Mouse (Mus musculus) heart, adult 2 months (tissue): Measurements from ENCODE around the gene Arhgef25.

Experiments used
- CTCF ChIP-seq: fragments of 200-600 bp; IDR thresholded peaks from 2 replicates; pipeline ENCODE4 v1.8.1; 2022; ENCODE audit warnings: antibody characterized with exemption, mild to moderate bottlenecking, moderate library complexity
- EP300 ChIP-seq: fragments of 200-500 bp; IDR thresholded peaks from 2 replicates; pipeline ENCODE4 v1.6.1; 2011; ENCODE audit warnings: low read depth, low read length, control low read depth; ENCODE audit not compliant: insufficient read depth
- POLR2A ChIP-seq: fragments of 200-500 bp; IDR thresholded peaks from 2 replicates; pipeline ENCODE4 v1.6.1; 2011; ENCODE audit warnings: mild to moderate bottlenecking, low read depth, low read length, control low read depth; ENCODE audit not compliant: insufficient read depth

- no peak for TF ChIP-seq EP300
- TF ChIP-seq CTCF: no peak
- no peak for TF ChIP-seq POLR2A
These were observed 42.7 kb downstream of the Arhgef25 start for GRCm38 (mm10) chr10:127147135-127147534.
